31 mouse cellular contexts compared by ENCODE assay signal in the genomic region with DNA sequence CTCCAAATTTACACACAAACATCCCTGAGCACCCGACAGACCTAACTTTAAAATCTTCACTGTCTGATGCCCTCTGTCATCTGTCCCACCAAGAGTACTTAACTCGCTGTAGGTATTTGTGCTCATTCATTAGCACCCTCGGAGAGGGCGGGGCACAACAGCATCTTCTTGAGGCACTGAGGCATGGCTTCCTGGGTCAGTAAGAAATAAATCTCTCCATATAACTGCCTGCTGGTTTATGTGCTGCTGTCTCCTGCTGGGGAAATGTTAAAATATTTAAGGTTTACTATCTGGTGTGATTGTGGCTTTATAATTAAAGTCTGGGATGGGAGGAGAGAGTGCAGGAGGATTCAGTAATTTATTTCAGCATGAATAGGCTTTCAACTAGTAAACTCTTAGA.
A peak's percentile ranks its signal among the peaks of the same experiment; 100 is the strongest.
DNase-seq lines count a peak whose midpoint lies in the region; ATAC-seq lines count a peak whose summit lies in the region.
"Had no signal": no experiment of that assay in that cellular context is flagged by ENCODE, and none has a peak within 500 bp of the region (broad histone marks: within the 10 kb centered on the region; RNA-seq: fewer than 3 reads in every experiment).

No protein-coding gene starts in this region.

- H3K9ac ChIP-seq in heart, embryonic 13.5 days = no peak overlapping the region
- no peak overlapping the region for H3K9ac ChIP-seq in embryonic facial prominence, embryonic 12.5 days
- no peak overlapping the region for H3K9ac ChIP-seq in limb, embryonic 11.5 days (ENCODE audit: low read length)
- H3K9ac ChIP-seq: hindbrain, embryonic 12.5 days; intestine, embryonic 15.5 days; limb, embryonic 15.5 days; liver, embryonic 15.5 days; lung, embryonic 14.5 days; midbrain, embryonic 12.5 days; neural tube, embryonic 12.5 days had no signal

- no peak overlapping the region for H3K4me2 ChIP-seq in heart, embryonic 13.5 days
- no peak overlapping the region for H3K4me2 ChIP-seq in embryonic facial prominence, embryonic 12.5 days (replicated peaks)
- no peak overlapping the region; the same call in 1 of the 2 replicates for H3K4me2 ChIP-seq in limb, embryonic 11.5 days (ENCODE audit: low read depth, severe bottlenecking)
- H3K4me2 ChIP-seq: hindbrain, embryonic 12.5 days; intestine, embryonic 15.5 days; limb, embryonic 15.5 days; liver, embryonic 15.5 days; lung, embryonic 14.5 days; midbrain, embryonic 12.5 days; neural tube, embryonic 12.5 days had no signal

- no peaks in the 10 kb centered on the region for H3K9me3 ChIP-seq in heart, embryonic 13.5 days
- H3K9me3 ChIP-seq in embryonic facial prominence, embryonic 12.5 days = no peaks in the 10 kb centered on the region
- no peaks in the 10 kb centered on the region for H3K9me3 ChIP-seq in limb, embryonic 11.5 days (ENCODE audit: control insufficient read depth, low read length)
- H3K9me3 ChIP-seq in midbrain, embryonic 10.5 days (replicated peaks) = no peaks in the 10 kb centered on the region
- H3K9me3 ChIP-seq: hindbrain, embryonic 12.5 days; intestine, embryonic 15.5 days; limb, embryonic 15.5 days; liver, embryonic 15.5 days; midbrain, embryonic 12.5 days; neural tube, embryonic 12.5 days had no signal

- H3K27ac ChIP-seq in heart, embryonic 13.5 days (replicated peaks) = peak overlapping the region; percentile 41
- peak overlapping the region; percentile 87 for H3K27ac ChIP-seq in embryonic facial prominence, embryonic 12.5 days
- peak overlapping the region; percentile 83; the same call in 1 of the 2 replicates for H3K27ac ChIP-seq in limb, embryonic 11.5 days (replicated peaks; ENCODE audit: low read depth, low read length)
- H3K27ac ChIP-seq in midbrain, embryonic 10.5 days (replicated peaks) = no peak overlapping the region
- H3K27ac ChIP-seq: gastrocnemius, adult 2 months; hindbrain, embryonic 12.5 days; hindbrain, postnatal 0 days; intestine, embryonic 15.5 days; layer of hippocampus, adult 2 months; left cerebral cortex, adult 2 months; limb, embryonic 15.5 days; liver, embryonic 15.5 days; midbrain, embryonic 12.5 days; neural tube, embryonic 12.5 days; stomach, postnatal 0 days had no signal

- ATAC-seq in heart, embryonic 13.5 days (ENCODE audit: extremely low read depth, insufficient number of reproducible peaks, low FRiP score, low TSS enrichment) = no peak
- no peak for ATAC-seq in embryonic facial prominence, embryonic 12.5 days (ENCODE audit: insufficient number of reproducible peaks, insufficient read depth, low FRiP score, low TSS enrichment)
- ATAC-seq in limb, embryonic 11.5 days (ENCODE audit: insufficient number of reproducible peaks, low FRiP score, low TSS enrichment, low read depth) = no peak
- ATAC-seq: forebrain, embryonic 14.5 days; hindbrain, postnatal 0 days had no signal

- no peak overlapping the region for H3K4me3 ChIP-seq in heart, embryonic 13.5 days
- no peak overlapping the region for H3K4me3 ChIP-seq in embryonic facial prominence, embryonic 12.5 days
- H3K4me3 ChIP-seq in limb, embryonic 11.5 days (ENCODE audit: low read depth, low read length) = no peak overlapping the region
- no peak overlapping the region for H3K4me3 ChIP-seq in midbrain, embryonic 10.5 days
- H3K4me3 ChIP-seq: gastrocnemius, adult 2 months; hindbrain, embryonic 12.5 days; intestine, embryonic 15.5 days; layer of hippocampus, adult 2 months; left cerebral cortex, adult 2 months; limb, embryonic 15.5 days; liver, embryonic 15.5 days; midbrain, embryonic 12.5 days; myocyte; neural tube, embryonic 12.5 days had no signal

- no peaks in the 10 kb centered on the region for H3K36me3 ChIP-seq in heart, embryonic 13.5 days
- no peaks in the 10 kb centered on the region for H3K36me3 ChIP-seq in embryonic facial prominence, embryonic 12.5 days
- H3K36me3 ChIP-seq in limb, embryonic 11.5 days (ENCODE audit: control insufficient read depth, insufficient read depth, low read length) = no peaks in the 10 kb centered on the region
- no peaks in the 10 kb centered on the region for H3K36me3 ChIP-seq in midbrain, embryonic 10.5 days
- H3K36me3 ChIP-seq: hindbrain, embryonic 12.5 days; intestine, embryonic 15.5 days; limb, embryonic 15.5 days; liver, embryonic 15.5 days; midbrain, embryonic 12.5 days; neural tube, embryonic 12.5 days had no signal

- DNase-seq in heart, adult 9 months (ENCODE audit: low spot score in 2 of 2) = no peak
- peak; percentile 22 to 46 for DNase-seq in kidney, postnatal 4 days
- no peak for DNase-seq in kidney, postnatal 14 days
- no peak for DNase-seq in limb, embryonic 11.5 days (ENCODE audit: low spot score)
- DNase-seq in embryo, embryonic 11 days = no peak
- DNase-seq in midbrain, embryonic 10.5 days (ENCODE audit: low spot score) = no peak
- DNase-seq: adrenal gland, adult 8-10 months; cerebellum, adult 9-10 months; cerebellum, postnatal 36 days; gastrocnemius, adult 2 months; gastrocnemius, postnatal 36 days; heart, postnatal 36 days; kidney, postnatal 10 days; lung, postnatal 14 days; right cerebral cortex, postnatal 4 days; thymus, adult 18-20 months had no signal

- no peaks in the 10 kb centered on the region for H3K27me3 ChIP-seq in heart, embryonic 13.5 days (replicated peaks)
- H3K27me3 ChIP-seq in embryonic facial prominence, embryonic 12.5 days = no peaks in the 10 kb centered on the region
- H3K27me3 ChIP-seq in limb, embryonic 11.5 days (ENCODE audit: control insufficient read depth, insufficient read depth, low read length) = no peaks in the 10 kb centered on the region
- no peaks in the 10 kb centered on the region for H3K27me3 ChIP-seq in midbrain, embryonic 10.5 days (ENCODE audit: low read depth, poor library complexity, severe bottlenecking)
- H3K27me3 ChIP-seq: hindbrain, embryonic 12.5 days; intestine, embryonic 15.5 days; limb, embryonic 15.5 days; liver, embryonic 15.5 days; midbrain, embryonic 12.5 days; neural tube, embryonic 12.5 days had no signal

- WGBS in heart, embryonic 13.5 days = 68% methylated on average over 4 of the region's 4 CpGs
- 77% methylated on average over 4 of the region's 4 CpGs for WGBS in embryonic facial prominence, embryonic 12.5 days
- WGBS in limb, embryonic 11.5 days = 19% methylated on average over 4 of the region's 4 CpGs
- WGBS in midbrain, embryonic 10.5 days = 67% methylated on average over 4 of the region's 4 CpGs

- peaks cover 19% of the 10 kb centered on the region for H3K4me1 ChIP-seq in heart, embryonic 13.5 days
- H3K4me1 ChIP-seq in embryonic facial prominence, embryonic 12.5 days = peaks cover 21% of the 10 kb centered on the region
- peaks cover 31% of the 10 kb centered on the region for H3K4me1 ChIP-seq in limb, embryonic 11.5 days (ENCODE audit: control insufficient read depth, insufficient read depth, low read length)
- H3K4me1 ChIP-seq in midbrain, embryonic 10.5 days = no peaks in the 10 kb centered on the region
- H3K4me1 ChIP-seq: liver, embryonic 15.5 days; midbrain, embryonic 12.5 days had no signal

Comparison
In these comparisons a context has a peak if more than half of its experiments do, and no peak if none do; other contexts are left out.
1. DNase-seq: peak in kidney, postnatal 4 days (2 of 2); none in heart, adult 9 months (0 of 2), kidney, postnatal 14 days (single experiment), limb, embryonic 11.5 days (single experiment), embryo, embryonic 11 days (single experiment) and midbrain, embryonic 10.5 days (single experiment).